Mouse (Mus musculus): Measurements from ENCODE around the gene Ece1. TPM values are rescaled to one million over a fixed set of nuclear protein-coding genes. Genes with fewer than 3 reads are reported as not detected.

The Ece1 gene
- polyA plus RNA-seq, 1 experiment from 2014 or later: 52.0 TPM

- ATAC-seq (ENCODE audit: insufficient read depth, low FRiP score, low read depth): no peak
- no peak overlapping the region for H3K27ac ChIP-seq
- H3K4me3 ChIP-seq (replicated peaks): peak overlapping the region; percentile 90
- peaks cover 25% of the 10 kb centered on the region for H3K36me3 ChIP-seq
- H3K9me3 ChIP-seq: no peaks in the 10 kb centered on the region
- H3K4me1 ChIP-seq: peaks cover 28% of the 10 kb centered on the region
- WGBS: 72% methylated on average over 12 of the region's 12 CpGs
- no peak overlapping the region for H3K9ac ChIP-seq
- H3K27me3 ChIP-seq (replicated peaks): peaks cover 7% of the 10 kb centered on the region; the same call in 1 of the 2 replicates
- peak overlapping the region; percentile 74 for H3K4me2 ChIP-seq
Measured at GRCm38 (mm10) chr4:137995399-137995798, 133.4 kb downstream of the Ece1 start.

GRCm38 (mm10) chr4:137998232-137998631 lies 136.2 kb downstream of the Ece1 start:
- Histone ChIP-seq H3K4me3 (replicated peaks) (no peak overlapping the region), H3K4me1 (peaks cover 27% of the 10 kb centered on the region), H3K9ac (no peak overlapping the region), H3K27me3 (replicated peaks) (no peaks in the 10 kb centered on the region), H3K9me3 (no peaks in the 10 kb centered on the region), H3K27ac (no peak overlapping the region), H3K4me2 (no peak overlapping the region), H3K36me3 (peaks cover 25% of the 10 kb centered on the region)
- ATAC-seq (ENCODE audit: insufficient read depth, low FRiP score, low read depth): no peak
- 74% methylated on average over 4 of the region's 4 CpGs for WGBS

- ATAC-seq (ENCODE audit: insufficient read depth, low FRiP score, low read depth): no peak
- Histone ChIP-seq H3K27me3 (replicated peaks) (no peaks in the 10 kb centered on the region), H3K4me1 (peaks cover 17% of the 10 kb centered on the region; the same call in 1 of the 2 replicates), H3K27ac (no peak overlapping the region), H3K36me3 (peaks cover 29% of the 10 kb centered on the region), H3K4me2 (no peak overlapping the region), H3K4me3 (replicated peaks) (no peak overlapping the region), H3K9ac (no peak overlapping the region), H3K9me3 (no peaks in the 10 kb centered on the region)
- 23% methylated on average over 7 of the region's 7 CpGs for WGBS
Measured at GRCm38 (mm10) chr4:138000682-138001081, 138.6 kb downstream of the Ece1 start.

- Histone ChIP-seq H3K9ac (no peak overlapping the region), H3K4me3 (replicated peaks) (no peak overlapping the region), H3K27ac (no peak overlapping the region), H3K4me2 (no peak overlapping the region), H3K36me3 (peaks cover 13% of the 10 kb centered on the region), H3K9me3 (no peaks in the 10 kb centered on the region), H3K27me3 (replicated peaks) (no peaks in the 10 kb centered on the region), H3K4me1 (peaks cover 8% of the 10 kb centered on the region; the same call in 1 of the 2 replicates)
- no peak; the same call in 1 of the 2 replicates for ATAC-seq (ENCODE audit: insufficient read depth, low FRiP score, low read depth)
- 77% methylated on average over 11 of the region's 11 CpGs for WGBS
Measured at GRCm38 (mm10) chr4:138003909-138004610, 142.0 kb downstream of the Ece1 start.

- H3K27me3 ChIP-seq (replicated peaks): no peaks in the 10 kb centered on the region
- H3K36me3 ChIP-seq: peaks cover 7% of the 10 kb centered on the region
- WGBS: 100% methylated on average over 1 of the region's 1 CpGs
- no peak overlapping the region for H3K4me2 ChIP-seq
- H3K4me1 ChIP-seq: peaks cover 2% of the 10 kb centered on the region; the same call in 1 of the 2 replicates
- no peak for ATAC-seq (ENCODE audit: insufficient read depth, low FRiP score, low read depth)
- no peak overlapping the region for H3K27ac ChIP-seq
- no peaks in the 10 kb centered on the region for H3K9me3 ChIP-seq
- no peak overlapping the region for H3K4me3 ChIP-seq (replicated peaks)
- H3K9ac ChIP-seq: no peak overlapping the region
Measured at GRCm38 (mm10) chr4:138005781-138006180, 143.7 kb downstream of the Ece1 start.

DNA sequence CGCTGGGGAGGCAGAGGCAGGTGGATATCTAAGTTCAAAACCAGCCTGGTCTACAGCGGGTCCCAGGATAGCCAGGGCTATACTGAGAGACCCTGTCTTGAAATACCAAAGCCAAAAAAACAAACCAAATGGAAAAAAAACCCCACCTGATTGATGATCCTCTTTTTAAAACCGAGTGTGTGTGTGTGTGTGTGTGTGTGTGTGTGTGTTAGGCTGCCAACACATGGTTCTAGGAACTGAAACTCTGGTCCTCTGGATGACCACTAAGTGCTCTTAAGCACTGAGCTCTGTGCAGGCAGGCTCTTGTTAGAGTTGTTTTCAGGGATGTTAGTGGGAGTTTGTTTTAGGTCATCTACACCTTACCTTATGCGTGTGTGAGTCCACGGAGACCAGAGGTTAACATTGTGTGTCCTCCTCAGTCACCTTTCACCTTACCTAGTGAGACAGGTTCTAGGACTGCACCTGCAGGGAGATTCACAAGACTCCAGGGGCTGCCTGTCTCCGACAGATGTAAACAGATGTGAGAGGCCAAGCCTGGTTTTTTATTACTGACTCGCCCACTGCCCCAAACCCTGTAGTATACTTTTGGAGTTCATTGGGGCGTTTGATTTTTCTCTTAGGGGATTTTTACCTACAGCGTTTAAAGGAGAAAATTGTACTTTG lies 145.0 kb downstream of the Ece1 start:
- Histone ChIP-seq H3K9ac (no peak overlapping the region), H3K36me3 (peaks cover 7% of the 10 kb centered on the region), H3K4me2 (no peak overlapping the region), H3K9me3 (no peaks in the 10 kb centered on the region), H3K27ac (no peak overlapping the region), H3K4me1 (no peaks in the 10 kb centered on the region), H3K27me3 (replicated peaks) (no peaks in the 10 kb centered on the region), H3K4me3 (replicated peaks) (no peak overlapping the region)
- no peak for ATAC-seq (ENCODE audit: insufficient read depth, low FRiP score, low read depth)
- 70% methylated on average over 9 of the region's 9 CpGs for WGBS

GRCm38 (mm10) chr4:138008646-138009045 lies 146.6 kb downstream of the Ece1 start:
- H3K4me2 ChIP-seq: no peak overlapping the region
- no peak for ATAC-seq (ENCODE audit: insufficient read depth, low FRiP score, low read depth)
- no peak overlapping the region; the same call in 1 of the 2 replicates for H3K27ac ChIP-seq
- H3K9ac ChIP-seq: no peak overlapping the region
- H3K4me3 ChIP-seq (replicated peaks): no peak overlapping the region
- H3K9me3 ChIP-seq: no peaks in the 10 kb centered on the region
- H3K4me1 ChIP-seq: no peaks in the 10 kb centered on the region
- peaks cover 7% of the 10 kb centered on the region for H3K36me3 ChIP-seq
- 81% methylated on average over 6 of the region's 6 CpGs for WGBS
- H3K27me3 ChIP-seq (replicated peaks): no peaks in the 10 kb centered on the region

DNA sequence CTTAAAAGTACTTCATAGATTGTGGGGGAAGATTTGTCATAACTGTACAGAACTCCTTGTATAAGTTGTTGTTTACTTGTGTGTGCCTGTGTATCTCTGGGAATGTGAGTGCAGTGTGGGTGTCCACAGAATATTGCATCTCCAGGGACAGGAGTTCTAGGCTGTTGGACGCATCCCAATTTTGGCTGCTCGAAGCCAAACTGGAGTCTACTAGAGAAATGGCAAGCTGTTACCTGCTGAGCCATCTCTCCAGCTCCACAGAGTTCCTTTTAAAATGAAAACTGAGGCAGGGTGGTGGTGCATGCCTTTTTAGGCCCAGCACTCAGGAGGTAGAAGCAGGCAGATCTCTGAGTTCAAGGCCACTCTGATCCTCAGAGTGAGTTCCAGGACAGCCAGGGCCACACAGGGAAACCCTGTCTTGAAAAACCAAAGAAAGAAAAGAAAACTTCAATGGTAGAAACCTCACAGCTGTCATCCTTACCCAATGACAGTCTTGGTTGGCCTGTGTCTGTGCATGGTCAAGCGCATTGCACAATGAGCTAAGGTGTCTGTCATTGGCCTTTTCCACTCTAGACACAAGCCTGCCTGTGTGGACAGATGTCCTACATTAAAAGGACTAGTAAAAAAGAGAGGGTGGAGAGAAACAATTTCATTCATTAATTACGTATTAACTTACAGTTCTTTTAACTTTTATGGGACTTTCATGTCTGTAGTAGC lies 147.9 kb downstream of the Ece1 start:
- WGBS: 95% methylated on average over 4 of the region's 4 CpGs
- H3K27ac ChIP-seq: no peak overlapping the region
- H3K27me3 ChIP-seq (replicated peaks): no peaks in the 10 kb centered on the region
- no peak overlapping the region for H3K4me3 ChIP-seq (replicated peaks)
- ATAC-seq (ENCODE audit: insufficient read depth, low FRiP score, low read depth): no peak
- no peak overlapping the region for H3K9ac ChIP-seq
- H3K36me3 ChIP-seq: peaks cover 12% of the 10 kb centered on the region
- H3K9me3 ChIP-seq: no peaks in the 10 kb centered on the region
- H3K4me2 ChIP-seq: no peak overlapping the region
- no peaks in the 10 kb centered on the region for H3K4me1 ChIP-seq

- peaks cover 6% of the 10 kb centered on the region; the same call in 1 of the 2 replicates for H3K4me1 ChIP-seq
- no peak overlapping the region for H3K9ac ChIP-seq
- no peaks in the 10 kb centered on the region for H3K27me3 ChIP-seq (replicated peaks)
- H3K9me3 ChIP-seq: no peaks in the 10 kb centered on the region
- 88% methylated on average over 15 of the region's 15 CpGs for WGBS
- H3K27ac ChIP-seq: no peak overlapping the region
- peaks cover 22% of the 10 kb centered on the region for H3K36me3 ChIP-seq
- no peak overlapping the region for H3K4me3 ChIP-seq (replicated peaks)
- ATAC-seq (ENCODE audit: insufficient read depth, low FRiP score, low read depth): no peak
- H3K4me2 ChIP-seq: no peak overlapping the region
Measured at GRCm38 (mm10) chr4:138013723-138014479, 151.9 kb downstream of the Ece1 start.

All from stomach, embryonic 15.5 days (tissue).